Mouse (Mus musculus) midbrain, postnatal 0 days (tissue): ENCODE results near the gene Slc10a7. TPM values are rescaled to one million over a fixed set of nuclear protein-coding genes. Genes with fewer than 3 reads are reported as not detected.
A peak's percentile ranks its signal among the peaks of the same experiment; 100 is the strongest.

ENCODE experiments used
- ATAC-seq: fragments of 200-750 bp; cut with Nextera tagmentation; 2 replicates; pipeline ENCODE4 v1.8.0; 2017; ENCODE audit warnings: moderate number of reproducible peaks, mild to moderate bottlenecking, moderate TSS enrichment, moderate library complexity; ENCODE audit not compliant: low FRiP score
- DNase-seq: peaks from one replicate; pipeline ENCODE4 v3.0.0-alpha.2; 2015; ENCODE audit warnings: low spot score
- H3K27ac ChIP-seq: fragments of 300-500 bp; sonication (generic); 2 replicates; pipeline ENCODE4 v1.5.1; 2014; ENCODE audit warnings: low read depth, mild to moderate bottlenecking, low read length, mixed read lengths
- H3K27me3 ChIP-seq: fragments of 300-500 bp; sonication (generic); 2 replicates; pipeline ENCODE4 v1.6.1; 2014; ENCODE audit warnings: low read length, control low read depth, mixed read lengths; ENCODE audit not compliant: insufficient read depth
- H3K36me3 ChIP-seq: fragments of 300-500 bp; sonication (generic); 2 replicates; pipeline ENCODE4 v1.6.1; 2014; ENCODE audit warnings: low read length, control low read depth, mixed read lengths; ENCODE audit not compliant: insufficient read depth
- H3K4me1 ChIP-seq: fragments of 300-500 bp; sonication (generic); 2 replicates; pipeline ENCODE4 v1.6.1; 2014; ENCODE audit warnings: mild to moderate bottlenecking, control low read depth, antibody characterized with exemption, low read length, mixed read lengths; ENCODE audit not compliant: insufficient read depth
- H3K4me2 ChIP-seq: fragments of 300-500 bp; sonication (generic); 2 replicates; pipeline ENCODE4 v1.6.1; 2014; ENCODE audit warnings: low read depth, mild to moderate bottlenecking, low read length, mixed read lengths; ENCODE audit not compliant: poor library complexity, severe bottlenecking
- H3K4me3 ChIP-seq: fragments of 300-500 bp; sonication (generic); 2 replicates; pipeline ENCODE4 v1.5.1; 2014; ENCODE audit warnings: low read depth, mild to moderate bottlenecking, low read length, moderate library complexity
- H3K9ac ChIP-seq: fragments of 300-500 bp; sonication (generic); replicated peaks from 2 replicates; pipeline ENCODE4 v1.6.1; 2014; ENCODE audit warnings: mild to moderate bottlenecking, low read length, moderate library complexity, mixed read lengths; ENCODE audit not compliant: poor library complexity, severe bottlenecking
- H3K9me3 ChIP-seq: fragments of 300-500 bp; sonication (generic); 2 replicates; pipeline ENCODE4 v1.6.1; 2016; ENCODE audit warnings: low read length, control low read depth
- CTCF ChIP-seq: IDR thresholded peaks from 2 replicates; pipeline ENCODE4 v1.5.1; 2016; ENCODE audit warnings: antibody characterized with exemption, mild to moderate bottlenecking
- WGBS: fragments of 180-500 bp; shearing (Covaris S2); extraction: QIAGEN DNeasy Blood & Tissue Kit; methylation state at CpG from one replicate; pipeline ENCODE4 v1.1.7; 2014; 5-methylcytosine and 5-hydroxymethylcytosine counted together
- polyA plus RNA-seq: library from polyadenylated mRNA; unstranded; fragments of >200 nt; fragmentation: Nextera tagmentation; extraction: Ambion mirVana; gene quantifications from 2 replicates; pipeline ENCODE4 v1.2.1, GENCODE M21; 2015
- total RNA-seq: library from RNA; depleted of rRNA; stranded (reverse); fragments of >200 nt; gene quantifications from 2 replicates; pipeline ENCODE4 v1.2.3, GENCODE M21; 2014

Gene Slc10a7
- total and polyA plus RNA-seq, 2 experiments from 2014 or later = 7.7 to 14.9 TPM

- H3K4me3 ChIP-seq = no peak overlapping the region
- no peaks in the 10 kb centered on the region for H3K27me3 ChIP-seq
- no peaks in the 10 kb centered on the region for H3K9me3 ChIP-seq
- DNase-seq (no peak), ATAC-seq (no peak)
- H3K36me3 ChIP-seq = no peaks in the 10 kb centered on the region
- no peak overlapping the region for H3K4me2 ChIP-seq
- TF ChIP-seq CTCF = no peak
- no peak overlapping the region for H3K27ac ChIP-seq
- H3K9ac ChIP-seq = no peak overlapping the region
- 70% methylated on average over 2 of the region's 2 CpGs for WGBS
- no peaks in the 10 kb centered on the region for H3K4me1 ChIP-seq
Observed at GRCm38 (mm10) chr8:78502706-78503105, 6.4 kb upstream of the Slc10a7 start.

DNA sequence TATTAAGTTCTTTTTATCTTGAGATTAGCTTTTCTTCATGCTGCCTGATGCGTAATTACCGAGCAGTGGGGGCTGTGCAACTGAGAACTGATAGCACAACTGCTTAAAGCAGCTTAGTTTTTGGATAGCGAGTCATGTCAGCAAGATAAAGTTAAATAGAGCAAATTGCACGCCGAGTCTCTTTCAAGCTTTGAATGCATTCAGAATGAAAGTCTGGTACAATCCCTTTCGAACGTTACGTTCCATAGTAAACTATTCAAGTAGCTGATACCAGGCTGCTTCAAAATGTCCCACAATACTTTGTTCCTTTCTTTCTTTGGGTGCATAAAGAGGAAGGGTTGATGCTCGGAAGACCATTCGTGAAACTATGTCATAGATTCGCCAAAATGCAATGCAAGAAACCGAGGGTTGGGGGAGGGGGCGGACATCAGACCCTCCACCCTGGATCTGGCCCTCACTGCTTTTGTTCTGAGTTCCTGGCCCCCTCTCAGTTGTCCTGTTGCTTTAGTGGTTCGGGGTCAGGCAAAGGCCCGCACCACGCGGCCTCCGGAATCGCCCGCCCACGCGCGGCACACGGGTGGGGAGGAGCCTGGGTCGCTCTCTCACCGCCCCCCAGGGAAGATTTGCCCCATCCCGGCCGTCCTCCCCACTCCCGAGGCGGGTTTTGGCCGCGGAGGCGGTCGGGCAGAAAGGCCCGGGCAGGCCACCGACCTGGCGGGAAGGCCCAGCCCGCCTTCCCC lies 997 bp upstream of the Slc10a7 start:
- ATAC-seq (peak; percentile 52), DNase-seq (peak; percentile 37)
- Histone ChIP-seq H3K36me3 (no peaks in the 10 kb centered on the region), H3K9me3 (no peaks in the 10 kb centered on the region), H3K4me3 (peak overlapping the region; percentile 94), H3K27ac (peak overlapping the region; percentile 99), H3K27me3 (no peaks in the 10 kb centered on the region), H3K4me2 (peak overlapping the region; percentile 89), H3K9ac (peak overlapping the region; percentile 97), H3K4me1 (no peaks in the 10 kb centered on the region)
- TF ChIP-seq CTCF = no peak
- WGBS = 1% methylated on average over 33 of the region's 38 CpGs

- H3K4me1 ChIP-seq = no peaks in the 10 kb centered on the region
- no peaks in the 10 kb centered on the region for H3K36me3 ChIP-seq
- H3K27me3 ChIP-seq = no peaks in the 10 kb centered on the region
- DNase-seq = peak; percentile 90
- H3K9me3 ChIP-seq = no peaks in the 10 kb centered on the region
- peak within 1 kb of the TSS; percentile 89 for H3K4me2 ChIP-seq
- peak within 1 kb of the TSS; percentile 99 for H3K27ac ChIP-seq
- peak; percentile 94 for ATAC-seq
- H3K9ac ChIP-seq = peak within 1 kb of the TSS; percentile 97
- 2% methylated on average over 57 of the region's 70 CpGs for WGBS
- TF ChIP-seq CTCF = no peak; the same call in none of the 2 replicates
- peak within 1 kb of the TSS; percentile 94 for H3K4me3 ChIP-seq
Observed at GRCm38 (mm10) chr8:78508719-78509272, 350 bp upstream of the Slc10a7 start, which contains the start of gene Rbmxl1. Gene Rbmxl1, minus strand, starts transcription at chr8:78508898.

DNA sequence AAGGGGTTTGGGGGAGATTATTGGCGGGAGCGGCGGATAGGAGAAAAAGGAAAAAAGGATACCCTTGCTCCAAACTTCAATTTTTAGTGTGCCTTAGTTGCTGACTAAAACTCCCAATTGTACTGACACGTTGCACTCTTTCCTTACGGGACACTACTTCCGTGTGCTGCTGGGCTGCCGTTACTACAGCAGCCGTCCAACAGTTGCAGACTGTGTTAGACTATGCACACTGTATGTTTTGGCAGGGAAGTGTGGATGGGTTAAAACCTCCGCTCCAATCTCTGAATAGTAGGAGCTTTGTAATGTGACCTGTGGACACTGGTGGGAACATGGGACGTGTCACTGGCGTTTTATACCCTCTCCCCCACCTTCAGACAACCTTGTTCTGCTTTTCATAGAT lies 948 bp downstream of the Slc10a7 start:
- H3K9ac ChIP-seq = peak overlapping the region; percentile 97
- WGBS = 0% methylated on average over 11 of the region's 11 CpGs
- peak overlapping the region; percentile 94 for H3K4me3 ChIP-seq
- no peaks in the 10 kb centered on the region for H3K4me1 ChIP-seq
- no peak for TF ChIP-seq CTCF
- ATAC-seq (no peak), DNase-seq (peak; percentile 39)
- H3K27ac ChIP-seq = peak overlapping the region; percentile 99
- H3K9me3 ChIP-seq = no peaks in the 10 kb centered on the region
- peak overlapping the region; percentile 89 for H3K4me2 ChIP-seq
- no peaks in the 10 kb centered on the region for H3K27me3 ChIP-seq
- H3K36me3 ChIP-seq = no peaks in the 10 kb centered on the region

DNA sequence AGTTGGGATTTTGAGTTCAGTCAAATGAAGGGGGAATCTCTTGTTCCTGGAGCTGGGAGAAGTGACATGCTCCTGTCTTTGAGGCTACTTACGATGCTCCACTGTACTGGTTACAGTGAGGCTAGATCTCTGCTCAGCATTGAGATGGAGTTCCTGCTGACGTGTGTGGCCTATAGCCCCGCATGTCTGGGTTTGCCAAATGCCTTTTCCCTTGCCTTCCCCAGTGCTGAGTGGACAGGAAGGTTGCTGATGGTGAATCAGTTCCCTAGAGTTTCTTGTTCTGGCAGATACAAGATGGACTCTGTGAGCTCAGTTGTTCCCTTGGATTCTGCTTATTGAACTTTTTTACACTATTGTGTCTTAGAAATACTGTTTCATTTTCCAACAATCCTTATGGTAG lies 1.8 kb downstream of the Slc10a7 start:
- TF ChIP-seq CTCF = no peak
- no peak overlapping the region for H3K4me2 ChIP-seq
- no peak overlapping the region for H3K27ac ChIP-seq
- no peak overlapping the region for H3K4me3 ChIP-seq
- H3K27me3 ChIP-seq = no peaks in the 10 kb centered on the region
- no peaks in the 10 kb centered on the region for H3K9me3 ChIP-seq
- 65% methylated on average over 3 of the region's 3 CpGs for WGBS
- H3K4me1 ChIP-seq = no peaks in the 10 kb centered on the region
- H3K36me3 ChIP-seq = no peaks in the 10 kb centered on the region
- DNase-seq = no peak
- no peak overlapping the region for H3K9ac ChIP-seq
- ATAC-seq = no peak

DNA sequence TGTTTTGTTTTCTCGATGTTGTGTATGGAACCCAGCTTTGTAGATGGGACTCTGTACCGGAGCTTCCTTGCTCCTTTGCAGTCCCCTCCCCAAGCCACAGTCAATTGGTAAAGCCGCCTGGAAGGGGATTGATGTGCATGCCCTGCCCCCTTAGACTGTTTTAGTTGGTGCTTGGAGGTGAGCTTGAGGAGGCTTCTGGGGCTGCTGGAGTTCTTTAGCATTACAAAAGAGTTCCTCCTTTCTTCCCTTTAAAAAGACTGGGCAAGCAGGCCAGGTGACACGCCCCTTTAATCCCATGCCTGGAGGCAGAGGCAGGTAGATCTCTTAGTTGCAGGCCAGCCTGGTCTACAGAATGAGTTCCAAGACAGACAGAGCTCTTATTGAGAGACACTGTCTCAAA lies 4.0 kb downstream of the Slc10a7 start:
- no peaks in the 10 kb centered on the region for H3K9me3 ChIP-seq
- 89% methylated on average over 4 of the region's 4 CpGs for WGBS
- no peaks in the 10 kb centered on the region for H3K4me1 ChIP-seq
- ATAC-seq (no peak), DNase-seq (no peak)
- no peak overlapping the region for H3K4me3 ChIP-seq
- H3K36me3 ChIP-seq = no peaks in the 10 kb centered on the region
- no peak for TF ChIP-seq CTCF
- no peak overlapping the region for H3K27ac ChIP-seq
- H3K27me3 ChIP-seq = no peaks in the 10 kb centered on the region
- H3K4me2 ChIP-seq = no peak overlapping the region
- H3K9ac ChIP-seq = no peak overlapping the region
